Mouse (Mus musculus): Measurements from ENCODE around the gene Abl2. TPM values are rescaled to one million over a fixed set of nuclear protein-coding genes. Genes with fewer than 3 reads are reported as not detected.

Gene Abl2
- polyA plus RNA-seq, 1 experiment from 2014 or later = 3.8 TPM

DNA sequence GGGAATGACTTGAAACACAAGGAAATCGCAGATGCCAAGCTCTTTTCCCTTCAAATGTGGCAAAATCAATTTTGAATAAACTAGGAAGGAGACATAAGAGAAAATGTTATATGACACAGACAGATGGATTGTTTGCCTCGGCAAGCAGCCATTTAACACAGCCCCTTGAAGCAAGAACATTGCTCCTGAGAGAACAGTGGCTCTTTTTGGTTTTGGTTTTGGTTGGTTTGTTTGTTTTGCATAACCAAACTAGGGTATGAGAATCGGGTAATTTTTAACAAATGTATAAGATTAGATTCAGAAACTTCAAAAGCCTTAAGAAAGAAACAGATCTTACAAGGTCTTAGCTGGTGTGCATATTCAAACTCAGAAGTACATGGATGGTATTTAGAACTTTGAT lies 62.4 kb downstream of the Abl2 start:
- Histone ChIP-seq H3K27me3 (ENCODE audit: insufficient read depth, poor library complexity, severe bottlenecking) (no peaks in the 10 kb centered on the region), H3K9me3 (no peaks in the 10 kb centered on the region), H3K27ac (no peak overlapping the region), H3K4me1 (peaks cover 25% of the 10 kb centered on the region), H3K4me3 (no peak overlapping the region), H3K36me3 (peaks cover 22% of the 10 kb centered on the region)
- DNase-seq (ENCODE audit: low spot score) = no peak
- 87% methylated on average over 3 of the region's 3 CpGs for WGBS

DNA sequence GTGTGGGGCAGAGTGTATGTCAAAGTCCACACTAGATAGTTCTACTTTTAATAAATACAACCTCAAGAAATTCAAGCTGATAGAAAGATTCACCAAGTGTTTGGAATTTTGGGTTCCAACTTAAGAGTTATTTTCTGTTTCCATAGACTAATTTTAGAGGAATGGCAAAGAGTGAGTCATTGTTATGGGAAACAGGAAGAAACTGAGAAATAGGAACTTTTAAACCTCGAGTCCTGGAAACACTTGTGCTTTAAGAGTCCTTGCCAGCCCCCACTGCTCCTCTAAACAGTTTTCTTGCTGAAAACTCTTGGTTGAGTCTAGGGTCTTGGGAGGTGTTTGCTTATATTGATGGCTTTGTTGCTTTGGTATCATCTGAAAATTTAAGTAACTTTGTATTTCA lies 65.6 kb downstream of the Abl2 start:
- Histone ChIP-seq H3K9me3 (no peaks in the 10 kb centered on the region), H3K27me3 (ENCODE audit: insufficient read depth, poor library complexity, severe bottlenecking) (no peaks in the 10 kb centered on the region), H3K4me3 (no peak overlapping the region), H3K36me3 (peaks cover 34% of the 10 kb centered on the region), H3K27ac (no peak overlapping the region), H3K4me1 (peaks cover 8% of the 10 kb centered on the region; the same call in 1 of the 2 replicates)
- no peak for DNase-seq (ENCODE audit: low spot score)
- 66% methylated on average over 1 of the region's 1 CpGs for WGBS

GRCm38 (mm10) chr1:156626729-156627128 lies 68.1 kb downstream of the Abl2 start:
- DNase-seq (ENCODE audit: low spot score) = no peak
- H3K36me3 ChIP-seq = peaks cover 59% of the 10 kb centered on the region

GRCm38 (mm10) chr1:156629984-156630383 lies 71.4 kb downstream of the Abl2 start:
- H3K9me3 ChIP-seq = no peaks in the 10 kb centered on the region
- no peaks in the 10 kb centered on the region for H3K4me1 ChIP-seq
- WGBS = 92% methylated on average over 8 of the region's 8 CpGs
- H3K36me3 ChIP-seq = peaks cover 72% of the 10 kb centered on the region
- H3K27ac ChIP-seq = no peak overlapping the region
- no peak overlapping the region for H3K4me3 ChIP-seq
- H3K27me3 ChIP-seq (ENCODE audit: insufficient read depth, poor library complexity, severe bottlenecking) = no peaks in the 10 kb centered on the region
- no peak for DNase-seq (ENCODE audit: low spot score)

More at GRCm38 (mm10) chr1:156626729-156627128, 68.1 kb downstream of the Abl2 start:
- Histone ChIP-seq H3K27me3 (ENCODE audit: insufficient read depth, poor library complexity, severe bottlenecking) (no peaks in the 10 kb centered on the region), H3K9me3 (no peaks in the 10 kb centered on the region), H3K4me3 (no peak overlapping the region), H3K27ac (no peak overlapping the region), H3K4me1 (no peaks in the 10 kb centered on the region)
- WGBS = 79% methylated on average over 4 of the region's 4 CpGs

- no peak overlapping the region for H3K4me3 ChIP-seq
- DNase-seq (ENCODE audit: low spot score) = no peak
- H3K36me3 ChIP-seq = peaks cover 72% of the 10 kb centered on the region
- H3K27ac ChIP-seq = no peak overlapping the region
- H3K9me3 ChIP-seq = no peaks in the 10 kb centered on the region
- no peaks in the 10 kb centered on the region for H3K27me3 ChIP-seq (ENCODE audit: insufficient read depth, poor library complexity, severe bottlenecking)
- no peaks in the 10 kb centered on the region for H3K4me1 ChIP-seq
Measured at GRCm38 (mm10) chr1:156630965-156631364, 72.4 kb downstream of the Abl2 start.

GRCm38 (mm10) chr1:156633095-156633494 lies 74.5 kb downstream of the Abl2 start:
- no peaks in the 10 kb centered on the region for H3K9me3 ChIP-seq
- no peak for DNase-seq (ENCODE audit: low spot score)
- H3K4me1 ChIP-seq = no peaks in the 10 kb centered on the region
- no peak overlapping the region for H3K4me3 ChIP-seq
- no peaks in the 10 kb centered on the region for H3K27me3 ChIP-seq (ENCODE audit: insufficient read depth, poor library complexity, severe bottlenecking)
- H3K27ac ChIP-seq = no peak overlapping the region
- H3K36me3 ChIP-seq = peaks cover 77% of the 10 kb centered on the region
- WGBS = 79% methylated on average over 10 of the region's 10 CpGs

DNA sequence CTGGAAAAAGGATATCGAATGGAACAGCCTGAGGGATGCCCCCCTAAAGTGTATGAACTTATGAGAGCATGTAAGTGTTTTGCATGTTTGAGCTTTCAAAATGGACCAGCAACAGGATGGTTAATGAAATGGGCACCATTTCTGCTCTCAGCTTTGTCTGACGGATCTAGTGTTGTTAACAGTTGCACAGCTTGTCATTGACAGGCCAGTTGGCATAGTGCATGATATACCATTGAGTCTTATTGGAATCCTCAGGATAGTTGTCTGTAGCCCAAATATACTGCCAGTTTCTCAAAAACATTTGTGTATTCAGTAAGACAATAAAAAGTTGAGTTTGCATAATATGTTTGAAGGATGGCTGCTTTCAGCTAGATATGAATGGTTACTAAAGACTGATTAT lies 76.6 kb downstream of the Abl2 start:
- Histone ChIP-seq H3K4me1 (no peaks in the 10 kb centered on the region), H3K4me3 (no peak overlapping the region), H3K27ac (no peak overlapping the region), H3K9me3 (no peaks in the 10 kb centered on the region), H3K36me3 (peaks cover 70% of the 10 kb centered on the region), H3K27me3 (ENCODE audit: insufficient read depth, poor library complexity, severe bottlenecking) (no peaks in the 10 kb centered on the region)
- DNase-seq (ENCODE audit: low spot score) = no peak
- 84% methylated on average over 2 of the region's 2 CpGs for WGBS

DNA sequence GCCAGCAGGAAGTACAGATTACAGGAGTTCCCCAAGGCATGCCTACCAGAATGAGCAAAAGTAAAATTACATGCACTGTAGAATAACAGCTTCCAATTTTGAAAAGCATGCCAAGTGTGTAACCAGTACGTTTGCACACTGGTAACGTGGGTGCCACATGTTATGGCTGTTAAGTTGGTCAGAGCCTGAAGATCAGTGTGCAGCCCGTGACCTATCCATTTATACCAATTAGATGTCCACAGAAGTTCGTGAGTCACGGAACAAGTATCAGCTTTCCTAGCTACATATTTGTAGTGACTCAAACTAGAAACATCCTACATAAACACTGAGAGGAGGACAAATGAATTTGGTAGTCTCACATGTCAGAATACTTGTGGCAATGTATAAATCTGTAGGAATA lies 80.9 kb downstream of the Abl2 start:
- H3K27me3 ChIP-seq (ENCODE audit: insufficient read depth, poor library complexity, severe bottlenecking) = no peaks in the 10 kb centered on the region
- H3K4me3 ChIP-seq = no peak overlapping the region
- H3K36me3 ChIP-seq = peaks cover 65% of the 10 kb centered on the region
- H3K9me3 ChIP-seq = no peaks in the 10 kb centered on the region
- H3K27ac ChIP-seq = no peak overlapping the region
- WGBS = 88% methylated on average over 5 of the region's 5 CpGs
- peaks cover 14% of the 10 kb centered on the region; the same call in 1 of the 2 replicates for H3K4me1 ChIP-seq
- no peak for DNase-seq (ENCODE audit: low spot score)

- WGBS = 82% methylated on average over 4 of the region's 4 CpGs
- Histone ChIP-seq H3K4me3 (no peak overlapping the region), H3K27ac (no peak overlapping the region), H3K4me1 (peaks cover 14% of the 10 kb centered on the region; the same call in 1 of the 2 replicates), H3K9me3 (no peaks in the 10 kb centered on the region), H3K36me3 (peaks cover 56% of the 10 kb centered on the region), H3K27me3 (ENCODE audit: insufficient read depth, poor library complexity, severe bottlenecking) (no peaks in the 10 kb centered on the region)
- DNase-seq (ENCODE audit: low spot score) = no peak
Measured at GRCm38 (mm10) chr1:156640577-156640976, 82.0 kb downstream of the Abl2 start.

- DNase-seq (ENCODE audit: low spot score) = no peak
- H3K36me3 ChIP-seq = peaks cover 44% of the 10 kb centered on the region
- no peaks in the 10 kb centered on the region for H3K27me3 ChIP-seq (ENCODE audit: insufficient read depth, poor library complexity, severe bottlenecking)
- 67% methylated on average over 10 of the region's 10 CpGs for WGBS
- H3K4me3 ChIP-seq = no peak overlapping the region
- no peaks in the 10 kb centered on the region for H3K9me3 ChIP-seq
- H3K27ac ChIP-seq = no peak overlapping the region
- peaks cover 14% of the 10 kb centered on the region; the same call in 1 of the 2 replicates for H3K4me1 ChIP-seq
Measured at GRCm38 (mm10) chr1:156641808-156642207, 83.2 kb downstream of the Abl2 start.

DNA sequence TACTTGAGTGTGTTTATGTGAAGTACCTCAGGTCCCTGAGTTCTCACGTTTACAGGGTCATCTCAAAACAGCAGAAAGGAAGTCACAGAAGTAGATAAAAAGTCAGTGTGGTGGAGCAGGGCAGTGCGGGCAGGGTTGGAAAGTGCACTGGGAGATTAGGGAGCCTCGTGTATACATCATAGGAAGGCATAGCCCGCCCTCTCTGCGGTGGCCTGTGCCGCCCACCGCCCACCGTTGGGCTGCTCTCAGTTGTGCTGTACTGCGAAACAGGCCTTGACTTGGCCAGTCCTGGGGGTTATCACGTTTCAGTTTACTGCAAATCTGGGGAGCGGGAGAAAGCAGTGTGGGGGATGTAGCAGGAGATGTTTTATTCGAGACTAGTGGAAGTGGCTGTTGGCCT lies 84.2 kb downstream of the Abl2 start:
- DNase-seq (ENCODE audit: low spot score) = no peak
- Histone ChIP-seq H3K27ac (no peak overlapping the region), H3K27me3 (ENCODE audit: insufficient read depth, poor library complexity, severe bottlenecking) (no peaks in the 10 kb centered on the region), H3K36me3 (peaks cover 38% of the 10 kb centered on the region), H3K4me3 (no peak overlapping the region), H3K9me3 (no peaks in the 10 kb centered on the region), H3K4me1 (peaks cover 14% of the 10 kb centered on the region; the same call in 1 of the 2 replicates)
- WGBS = 58% methylated on average over 12 of the region's 12 CpGs

GRCm38 (mm10) chr1:156644061-156644460 lies 85.5 kb downstream of the Abl2 start:
- Histone ChIP-seq H3K4me3 (no peak overlapping the region), H3K27me3 (ENCODE audit: insufficient read depth, poor library complexity, severe bottlenecking) (no peaks in the 10 kb centered on the region), H3K27ac (no peak overlapping the region), H3K4me1 (peaks cover 22% of the 10 kb centered on the region; the same call in 1 of the 2 replicates), H3K36me3 (peaks cover 38% of the 10 kb centered on the region), H3K9me3 (no peaks in the 10 kb centered on the region)
- WGBS = 85% methylated on average over 10 of the region's 10 CpGs
- no peak for DNase-seq (ENCODE audit: low spot score)

- H3K4me3 ChIP-seq = no peak overlapping the region
- peaks cover 35% of the 10 kb centered on the region for H3K36me3 ChIP-seq
- H3K4me1 ChIP-seq = peaks cover 22% of the 10 kb centered on the region; the same call in 1 of the 2 replicates
- H3K27ac ChIP-seq = no peak overlapping the region
- H3K9me3 ChIP-seq = no peaks in the 10 kb centered on the region
- no peaks in the 10 kb centered on the region for H3K27me3 ChIP-seq (ENCODE audit: insufficient read depth, poor library complexity, severe bottlenecking)
- 85% methylated on average over 13 of the region's 13 CpGs for WGBS
- no peak for DNase-seq (ENCODE audit: low spot score)
Measured at GRCm38 (mm10) chr1:156644780-156645523, 86.4 kb downstream of the Abl2 start.

DNA sequence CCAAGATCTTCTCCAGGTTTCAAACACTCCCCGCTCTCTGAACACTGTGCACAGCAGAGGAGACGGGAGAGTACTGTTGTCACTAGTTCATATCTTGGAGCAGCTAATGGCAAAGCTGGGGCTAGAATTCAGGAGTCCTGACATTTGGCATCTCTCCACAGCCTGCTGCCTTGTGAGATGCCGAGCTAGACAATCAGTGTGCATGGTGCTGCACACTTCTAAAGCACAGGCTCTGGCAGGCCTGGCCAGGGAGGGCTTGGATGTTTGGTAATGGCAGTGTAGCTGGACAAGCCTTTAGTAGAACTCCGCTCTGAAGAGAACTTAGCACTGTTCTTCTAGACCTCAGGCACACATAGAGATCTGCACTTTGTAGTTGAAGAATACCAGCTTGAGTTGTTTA lies 87.4 kb downstream of the Abl2 start:
- H3K9me3 ChIP-seq = no peaks in the 10 kb centered on the region
- H3K4me3 ChIP-seq = no peak overlapping the region
- no peak overlapping the region for H3K27ac ChIP-seq
- DNase-seq (ENCODE audit: low spot score) = no peak
- 88% methylated on average over 4 of the region's 4 CpGs for WGBS
- peaks cover 22% of the 10 kb centered on the region; the same call in 1 of the 2 replicates for H3K4me1 ChIP-seq
- peaks cover 25% of the 10 kb centered on the region for H3K36me3 ChIP-seq
- no peaks in the 10 kb centered on the region for H3K27me3 ChIP-seq (ENCODE audit: insufficient read depth, poor library complexity, severe bottlenecking)
